Mouse (Mus musculus) heart, embryonic 12.5 days (tissue): ENCODE results near the gene Dlg4. TPM values are rescaled to one million over a fixed set of nuclear protein-coding genes. Genes with fewer than 3 reads are reported as not detected.

Experiments used
- ATAC-seq: fragments of 200-750 bp; cut with Nextera tagmentation; 2 replicates; pipeline ENCODE4 v1.8.0; 2017; ENCODE audit warnings: moderate TSS enrichment, moderate library complexity; ENCODE audit not compliant: insufficient number of reproducible peaks, low FRiP score
- H3K27ac ChIP-seq: fragments of 300-500 bp; sonication (generic); 2 replicates; pipeline ENCODE4 v1.5.1; 2016; ENCODE audit warnings: mild to moderate bottlenecking, moderate library complexity; ENCODE audit not compliant: poor library complexity, severe bottlenecking
- H3K27me3 ChIP-seq: fragments of 300-500 bp; sonication (generic); replicated peaks from 2 replicates; pipeline ENCODE4 v1.6.1; 2016; ENCODE audit warnings: mild to moderate bottlenecking, moderate library complexity
- H3K36me3 ChIP-seq: fragments of 300-500 bp; sonication (generic); 2 replicates; pipeline ENCODE4 v1.6.1; 2016; ENCODE audit warnings: mild to moderate bottlenecking, moderate library complexity
- H3K4me1 ChIP-seq: fragments of 300-500 bp; sonication (generic); replicated peaks from 2 replicates; pipeline ENCODE4 v1.6.1; 2016; ENCODE audit warnings: mild to moderate bottlenecking
- H3K4me2 ChIP-seq: fragments of 300-500 bp; sonication (generic); 2 replicates; pipeline ENCODE4 v1.6.1; 2016; ENCODE audit warnings: mild to moderate bottlenecking, moderate library complexity
- H3K4me3 ChIP-seq: fragments of 300-500 bp; sonication (generic); 2 replicates; pipeline ENCODE4 v1.5.1; 2016; ENCODE audit warnings: mild to moderate bottlenecking
- H3K9ac ChIP-seq: fragments of 300-500 bp; sonication (generic); 2 replicates; pipeline ENCODE4 v1.6.1; 2016; ENCODE audit warnings: mild to moderate bottlenecking, moderate library complexity
- H3K9me3 ChIP-seq: fragments of 300-500 bp; sonication (generic); replicated peaks from 2 replicates; pipeline ENCODE4 v1.6.1; 2016; ENCODE audit warnings: mild to moderate bottlenecking, moderate library complexity
- WGBS: fragments of 180-500 bp; shearing (Covaris S2); methylation state at CpG from one replicate; pipeline ENCODE4 v1.1.7; 2016; 5-methylcytosine and 5-hydroxymethylcytosine counted together
- polyA plus RNA-seq: library from polyadenylated mRNA; unstranded; fragments of >200 nt; fragmentation: Nextera tagmentation; extraction: Ambion mirVana; gene quantifications from 2 replicates; pipeline ENCODE4 v1.2.1, GENCODE M21; 2016

The Dlg4 gene
- 4.2 and 6.0 TPM in 2 replicates for polyA plus RNA-seq

DNA sequence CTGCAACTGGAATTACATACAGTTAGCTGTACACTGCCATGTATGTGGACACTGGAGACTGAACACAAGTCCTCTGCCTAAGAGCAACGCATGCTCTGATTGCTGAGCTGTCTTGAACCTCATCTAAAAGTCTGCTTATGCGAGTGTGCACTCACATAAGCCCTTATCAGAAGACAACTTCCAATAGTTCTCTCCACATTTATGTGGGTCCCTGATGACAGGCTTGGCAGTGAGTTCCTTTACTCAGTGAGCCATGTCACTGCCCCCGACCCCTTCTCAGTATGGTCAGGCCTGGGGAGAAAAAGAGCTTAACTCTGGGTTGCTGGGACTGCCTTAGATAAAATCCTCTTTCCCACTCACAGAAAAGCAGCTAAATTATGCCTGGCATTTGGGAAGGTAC lies at the start of gene Dlg4:
Dlg4 (plus strand) TSS at position 274 of the 400 bp plus-strand sequence.
- peaks cover 56% of the 10 kb centered on the region for H3K4me1 ChIP-seq
- 0 out of 2 replicates have a peak within 1 kb of the TSS, but pooled peaks have one; percentile 61 for H3K27ac ChIP-seq
- 65% methylated on average over 3 of the region's 3 CpGs for WGBS

GRCm38 (mm10) chr11:69968793-69969192 lies 47.9 kb upstream of the Dlg4 start:
- no peak overlapping the region for H3K4me3 ChIP-seq
- H3K4me2 ChIP-seq: no peak overlapping the region
- peaks cover 44% of the 10 kb centered on the region for H3K27me3 ChIP-seq
- H3K4me1 ChIP-seq: peaks cover 18% of the 10 kb centered on the region
- no peak overlapping the region for H3K27ac ChIP-seq
- H3K9ac ChIP-seq: no peak overlapping the region
- no peak for ATAC-seq
- H3K36me3 ChIP-seq: peaks cover 53% of the 10 kb centered on the region
- WGBS: 80% methylated on average over 4 of the region's 4 CpGs
- H3K9me3 ChIP-seq: no peaks in the 10 kb centered on the region

More for the DNA sequence above, at the start of gene Dlg4:
- no peak for ATAC-seq
- peaks cover 23% of the 10 kb centered on the region for H3K36me3 ChIP-seq
- H3K4me3 ChIP-seq: 0 out of 2 replicates have a peak within 1 kb of the TSS, but pooled peaks have one; percentile 57
- H3K27me3 ChIP-seq: no peaks in the 10 kb centered on the region
- peak within 1 kb of the TSS; percentile 85 for H3K4me2 ChIP-seq
- H3K9ac ChIP-seq: peak within 1 kb of the TSS; percentile 80; the same call in 1 of the 2 replicates
- H3K9me3 ChIP-seq: no peaks in the 10 kb centered on the region

GRCm38 (mm10) chr11:69970222-69970621 lies 46.5 kb upstream of the Dlg4 start:
- Histone ChIP-seq H3K9ac (no peak overlapping the region), H3K9me3 (no peaks in the 10 kb centered on the region), H3K27me3 (peaks cover 30% of the 10 kb centered on the region), H3K4me3 (no peak overlapping the region), H3K36me3 (peaks cover 67% of the 10 kb centered on the region), H3K27ac (no peak overlapping the region), H3K4me2 (no peak overlapping the region), H3K4me1 (peaks cover 17% of the 10 kb centered on the region)
- WGBS: 83% methylated on average over 6 of the region's 6 CpGs
- ATAC-seq: no peak

DNA sequence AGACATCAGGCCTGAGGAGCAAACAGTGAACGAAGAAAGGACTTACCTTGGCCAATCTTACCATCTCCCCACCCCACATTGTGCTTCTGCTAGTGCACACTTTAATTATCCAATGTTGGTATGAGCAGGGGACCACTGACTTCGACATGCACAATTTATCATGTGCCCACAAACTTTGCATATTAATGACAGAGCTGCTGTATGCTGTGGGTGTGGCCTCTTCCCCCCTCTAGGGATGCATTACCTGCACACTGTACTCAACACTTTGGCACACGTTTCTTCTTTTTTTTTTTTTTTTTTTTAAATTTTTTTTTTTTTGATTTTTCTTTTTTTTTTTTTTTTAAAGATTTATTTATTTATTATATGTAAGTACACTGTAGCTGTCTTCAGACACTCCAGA lies 46.0 kb upstream of the Dlg4 start:
- Histone ChIP-seq H3K36me3 (peaks cover 73% of the 10 kb centered on the region), H3K4me1 (peaks cover 13% of the 10 kb centered on the region), H3K27ac (no peak overlapping the region), H3K9me3 (no peaks in the 10 kb centered on the region), H3K27me3 (peaks cover 26% of the 10 kb centered on the region), H3K4me3 (no peak overlapping the region), H3K4me2 (no peak overlapping the region), H3K9ac (no peak overlapping the region)
- ATAC-seq: no peak
- WGBS: 78% methylated on average over 3 of the region's 3 CpGs

DNA sequence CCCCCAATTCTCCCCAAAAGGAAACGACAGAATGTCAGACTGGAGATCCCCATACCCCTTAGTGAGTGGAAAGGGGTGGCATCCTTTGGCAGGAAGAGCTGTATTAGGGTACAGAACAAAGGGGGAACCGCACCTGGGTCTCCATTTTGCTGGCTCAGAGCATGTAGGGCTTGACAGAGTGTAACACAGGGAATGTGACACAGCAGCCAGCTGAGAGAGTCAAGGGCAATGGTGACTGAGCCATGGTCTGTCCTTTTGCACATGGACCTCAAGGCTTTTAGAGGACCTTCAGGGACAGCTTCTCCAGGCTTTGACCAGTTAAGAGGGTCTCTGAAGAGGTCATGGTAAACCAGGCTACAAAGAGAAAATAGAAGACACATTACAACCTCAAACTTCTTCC lies 41.8 kb upstream of the Dlg4 start:
- H3K4me1 ChIP-seq: peaks cover 4% of the 10 kb centered on the region
- 92% methylated on average over 2 of the region's 2 CpGs for WGBS
- peaks cover 77% of the 10 kb centered on the region for H3K36me3 ChIP-seq
- H3K4me3 ChIP-seq: no peak overlapping the region
- H3K27ac ChIP-seq: no peak overlapping the region
- no peaks in the 10 kb centered on the region for H3K27me3 ChIP-seq
- no peaks in the 10 kb centered on the region for H3K9me3 ChIP-seq
- ATAC-seq: no peak
- no peak overlapping the region for H3K9ac ChIP-seq
- H3K4me2 ChIP-seq: no peak overlapping the region

- H3K9ac ChIP-seq: no peak overlapping the region
- no peak overlapping the region for H3K4me2 ChIP-seq
- H3K4me3 ChIP-seq: no peak overlapping the region
- no peaks in the 10 kb centered on the region for H3K27me3 ChIP-seq
- WGBS: 35% methylated on average over 4 of the region's 4 CpGs
- H3K9me3 ChIP-seq: no peaks in the 10 kb centered on the region
- H3K27ac ChIP-seq: no peak overlapping the region
- H3K36me3 ChIP-seq: peaks cover 68% of the 10 kb centered on the region
- no peak for ATAC-seq
- peaks cover 4% of the 10 kb centered on the region for H3K4me1 ChIP-seq
Observed at GRCm38 (mm10) chr11:69976271-69976670, 40.5 kb upstream of the Dlg4 start.

- peak overlapping the region; percentile 99 for H3K27ac ChIP-seq
- H3K36me3 ChIP-seq: peaks cover 46% of the 10 kb centered on the region
- peaks cover 24% of the 10 kb centered on the region for H3K4me1 ChIP-seq
- H3K4me2 ChIP-seq: peak overlapping the region; percentile 94
- H3K4me3 ChIP-seq: peak overlapping the region; percentile 87
- ATAC-seq: no peak
- 2% methylated on average over 16 of the region's 16 CpGs for WGBS
- H3K27me3 ChIP-seq: no peaks in the 10 kb centered on the region
- no peaks in the 10 kb centered on the region for H3K9me3 ChIP-seq
- peak overlapping the region; percentile 89 for H3K9ac ChIP-seq
Observed at GRCm38 (mm10) chr11:69979827-69980195, 36.9 kb upstream of the Dlg4 start.

DNA sequence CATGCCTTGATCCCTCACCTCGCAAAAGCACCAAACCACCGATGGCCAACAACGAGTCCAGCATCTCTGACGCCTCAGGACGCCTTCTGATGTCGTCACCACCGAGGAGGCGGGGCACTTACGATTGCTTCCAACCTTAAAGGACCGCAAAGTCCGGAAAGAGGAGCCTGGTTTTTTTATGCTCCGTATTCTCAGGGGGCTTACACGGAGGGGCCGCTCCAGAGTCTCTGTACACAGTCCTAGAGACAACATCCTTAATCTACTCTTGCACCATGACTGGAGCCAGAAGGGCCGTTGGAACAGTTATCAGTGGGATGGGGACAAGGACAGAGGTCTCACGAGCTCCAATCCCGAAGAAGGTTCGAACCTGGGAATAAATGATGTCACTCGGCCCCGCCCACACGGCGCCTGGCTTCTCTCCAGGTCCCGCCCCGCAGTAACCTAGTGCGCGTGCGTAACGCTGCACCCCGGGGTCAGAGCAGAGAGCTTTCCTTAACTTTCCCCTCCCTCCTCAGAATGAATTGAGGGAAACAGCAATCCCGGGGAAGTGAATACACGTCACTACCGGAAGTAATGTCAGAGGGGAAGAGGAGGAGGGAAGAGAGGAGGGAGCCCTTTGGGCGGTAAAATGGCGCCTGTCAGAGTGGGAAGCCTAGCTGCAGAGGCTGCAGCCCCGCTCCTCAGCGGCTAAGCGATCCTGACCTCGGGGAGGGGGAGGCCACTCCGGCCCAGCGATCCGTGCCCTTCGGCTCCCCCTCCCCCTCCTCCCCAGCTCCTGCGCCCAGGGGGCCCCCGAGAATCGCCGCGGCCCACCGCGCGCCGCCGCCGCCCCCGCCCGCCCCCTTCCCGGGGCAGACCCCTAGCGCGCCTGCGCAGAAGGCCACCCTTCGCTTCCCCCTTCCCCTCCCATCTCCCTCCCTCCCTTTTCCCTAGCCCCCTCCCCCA lies 36.3 kb upstream of the Dlg4 start:
- H3K4me3 ChIP-seq: peak overlapping the region; percentile 87
- under 1% methylated on average over 41 of the region's 60 CpGs for WGBS

GRCm38 (mm10) chr11:69981141-69981762 lies 35.5 kb upstream of the Dlg4 start, which contains the start of gene Ctdnep1:
TSS of gene Ctdnep1 (plus strand) at chr11:69981156.
- Histone ChIP-seq H3K9ac (peak within 1 kb of the TSS; percentile 98), H3K36me3 (peaks cover 44% of the 10 kb centered on the region), H3K4me2 (peak within 1 kb of the TSS; percentile 94), H3K4me3 (peak within 1 kb of the TSS; percentile 87), H3K4me1 (peaks cover 24% of the 10 kb centered on the region), H3K9me3 (no peaks in the 10 kb centered on the region), H3K27me3 (no peaks in the 10 kb centered on the region), H3K27ac (peak within 1 kb of the TSS; percentile 99)
- WGBS: under 1% methylated on average over 43 of the region's 43 CpGs
- ATAC-seq: 0 out of 2 replicates have a peak, but pooled peaks have one; percentile 0

More for the DNA sequence above, 36.3 kb upstream of the Dlg4 start:
- H3K27me3 ChIP-seq: no peaks in the 10 kb centered on the region
- no peaks in the 10 kb centered on the region for H3K9me3 ChIP-seq
- H3K4me2 ChIP-seq: peak overlapping the region; percentile 94
- peaks cover 46% of the 10 kb centered on the region for H3K36me3 ChIP-seq
- ATAC-seq: peak; percentile 96
- H3K27ac ChIP-seq: peak overlapping the region; percentile 99
- H3K4me1 ChIP-seq: peaks cover 24% of the 10 kb centered on the region
- H3K9ac ChIP-seq: peak overlapping the region; percentile 98

DNA sequence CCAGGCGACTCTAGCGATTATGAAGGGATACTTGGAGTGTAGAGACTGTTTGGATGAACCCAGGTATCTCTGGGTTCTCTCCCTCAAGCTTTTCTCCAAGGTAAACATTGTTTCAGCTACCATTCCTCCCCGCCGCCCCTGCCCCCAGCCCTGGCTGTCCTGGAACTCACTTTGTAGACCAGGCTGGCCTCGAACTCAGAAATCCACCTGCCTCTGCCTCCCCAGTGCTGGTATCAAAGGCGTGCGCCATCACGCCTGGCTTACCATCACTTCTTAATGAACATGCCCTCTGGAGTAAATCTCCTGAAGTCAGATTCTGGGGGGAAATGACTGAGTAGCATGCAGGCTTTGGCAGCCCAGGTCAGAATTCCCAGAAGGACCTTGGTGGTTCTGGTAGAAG lies 34.5 kb upstream of the Dlg4 start, which contains the start of gene Elp5:
Elp5 (minus strand) TSS at position 293 of the 400 bp plus-strand sequence.
- peak within 1 kb of the TSS; percentile 99 for H3K27ac ChIP-seq
- H3K4me3 ChIP-seq: peak within 1 kb of the TSS; percentile 87
- peak within 1 kb of the TSS; percentile 98 for H3K9ac ChIP-seq
- peak within 1 kb of the TSS; percentile 94 for H3K4me2 ChIP-seq
- 52% methylated on average over 8 of the region's 8 CpGs for WGBS
- peaks cover 24% of the 10 kb centered on the region for H3K4me1 ChIP-seq
- no peak for ATAC-seq
- H3K9me3 ChIP-seq: no peaks in the 10 kb centered on the region
- no peaks in the 10 kb centered on the region for H3K27me3 ChIP-seq
- H3K36me3 ChIP-seq: peaks cover 47% of the 10 kb centered on the region

GRCm38 (mm10) chr11:69982877-69983276 lies 33.9 kb upstream of the Dlg4 start:
- Histone ChIP-seq H3K4me3 (peak overlapping the region; percentile 87), H3K36me3 (peaks cover 48% of the 10 kb centered on the region), H3K9ac (peak overlapping the region; percentile 98), H3K4me1 (peaks cover 24% of the 10 kb centered on the region), H3K27ac (peak overlapping the region; percentile 99), H3K4me2 (peak overlapping the region; percentile 94), H3K27me3 (no peaks in the 10 kb centered on the region), H3K9me3 (no peaks in the 10 kb centered on the region)
- no peak for ATAC-seq
- 14% methylated on average over 5 of the region's 5 CpGs for WGBS
